Mouse (Mus musculus): ENCODE data around the gene Dnpep. TPM values are rescaled to one million over a fixed set of nuclear protein-coding genes. Genes with fewer than 3 reads are reported as not detected.

Gene Dnpep
- total and polyA plus RNA-seq, 3 experiments, result 35.9 to 59.3 TPM; not detected in 1

GRCm38 (mm10) chr1:75262969-75263951, 54.5 kb downstream of the Dnpep start:
- H3K4me1 ChIP-seq (ENCODE audit: control insufficient read depth in 1 of 2, insufficient read depth in 2 of 2, low read length in 2 of 2), result no peaks in the 10 kb centered on the region
- no peaks in the 10 kb centered on the region for H3K36me3 ChIP-seq (ENCODE audit: control insufficient read depth in 1 of 2, insufficient read depth in 2 of 2, low read length in 2 of 2)
- no peak overlapping the region for H3K9ac ChIP-seq (ENCODE audit: control insufficient read depth, low read depth, low read length, poor library complexity, severe bottlenecking)
- H3K4me3 ChIP-seq (ENCODE audit: control insufficient read depth in 1 of 2, insufficient read depth in 1 of 2, low read depth in 2 of 2, low read length in 2 of 2), result no peak overlapping the region
- no peak overlapping the region for H3K27ac ChIP-seq (ENCODE audit: control insufficient read depth, low read depth, low read length)
- H3K79me2 ChIP-seq (ENCODE audit: control insufficient read depth, insufficient read depth, low read length, poor library complexity), result no peaks in the 10 kb centered on the region
- no peaks in the 10 kb centered on the region for H3K27me3 ChIP-seq (ENCODE audit: control insufficient read depth in 1 of 2, insufficient read depth in 2 of 2, low read length in 2 of 2)
- peak; percentile 70 for DNase-seq (ENCODE audit: low read depth, low spot score)
- TF ChIP-seq SIN3A (IDR thresholded peaks at IDR 0.05; ENCODE audit: low read length) (0 out of 2 replicates have a peak, but pooled peaks have one; percentile 25), TAL1 (IDR thresholded peaks at IDR 0.05; ENCODE audit: low read length) (no peak)
- no peaks in the 10 kb centered on the region for H3K9me3 ChIP-seq (replicated peaks; ENCODE audit: insufficient read depth, low read length)

GRCm38 (mm10) chr1:75261278-75261677, 56.5 kb downstream of the Dnpep start:
- no peaks in the 10 kb centered on the region for H3K36me3 ChIP-seq (ENCODE audit: control insufficient read depth in 1 of 2, insufficient read depth in 2 of 2, low read length in 2 of 2)
- no peak overlapping the region for H3K4me3 ChIP-seq (ENCODE audit: control insufficient read depth in 1 of 2, insufficient read depth in 1 of 2, low read depth in 2 of 2, low read length in 2 of 2)
- no peak overlapping the region for H3K27ac ChIP-seq (ENCODE audit: control insufficient read depth, low read depth, low read length)
- no peaks in the 10 kb centered on the region for H3K4me1 ChIP-seq (ENCODE audit: control insufficient read depth in 1 of 2, insufficient read depth in 2 of 2, low read length in 2 of 2)
- TF ChIP-seq ZMIZ1 (IDR thresholded peaks at IDR 0.05; ENCODE audit: low read depth, low read length), result no peak
- no peak for TF ChIP-seq JUND (IDR thresholded peaks at IDR 0.05; ENCODE audit: low read depth, low read length)
- TF ChIP-seq ZKSCAN1 (IDR thresholded peaks at IDR 0.05; ENCODE audit: low read depth, low read length), result no peak
- TF ChIP-seq POLR2AphosphoS2 (IDR thresholded peaks at IDR 0.05; ENCODE audit: low read length), result no peak
- no peak for TF ChIP-seq MAZ (IDR thresholded peaks at IDR 0.05; ENCODE audit: low read depth, low read length)
- TF ChIP-seq E2F4 (IDR thresholded peaks at IDR 0.05; ENCODE audit: borderline replicate concordance, low read depth, low read length), result no peak
- no peak for TF ChIP-seq NELFE (IDR thresholded peaks at IDR 0.05; ENCODE audit: low read depth, low read length)
- TF ChIP-seq UBTF (IDR thresholded peaks at IDR 0.05; ENCODE audit: borderline replicate concordance, insufficient read depth, low read depth, low read length), result no peak
- no peaks in the 10 kb centered on the region for H3K79me2 ChIP-seq (ENCODE audit: control insufficient read depth, insufficient read depth, low read length, poor library complexity)
- no peak overlapping the region for H3K9ac ChIP-seq (ENCODE audit: control insufficient read depth, low read depth, low read length, poor library complexity, severe bottlenecking)
- no peaks in the 10 kb centered on the region for H3K27me3 ChIP-seq (ENCODE audit: control insufficient read depth in 1 of 2, insufficient read depth in 2 of 2, low read length in 2 of 2)
- DNase-seq (ENCODE audit: low read depth, low spot score), result no peak
- H3K9me3 ChIP-seq (replicated peaks; ENCODE audit: insufficient read depth, low read length), result no peaks in the 10 kb centered on the region

Other genes with a start within 250 kb of the Dnpep start
- gene Nhej1, start 192.8 kb downstream of the Dnpep start, total RNA-seq (2012; rRNA removed), result 1.7 and 2.1 TPM in 2 replicates
- gene Nhej1, start 192.8 kb downstream of the Dnpep start, polyA plus RNA-seq (2012; ENCODE audit: insufficient read depth in 1 of 2, insufficient read length in 2 of 2, low read depth in 1 of 2, low replicate concordance in 2 of 2, missing spikeins in 1 of 2), result 1 to 10 TPM in 1 of 2 experiments, not detected in 1; 5.2 TPM
- gene Slc23a3, start 184.1 kb downstream of the Dnpep start, total RNA-seq (2012; rRNA removed), result 0.08 TPM in 1 of 2 replicates, not detected in the other
- gene Slc23a3, start 184.1 kb downstream of the Dnpep start, polyA plus RNA-seq (2012; ENCODE audit: insufficient read depth in 1 of 2, insufficient read length in 2 of 2, low read depth in 1 of 2, low replicate concordance in 2 of 2, missing spikeins in 1 of 2), result under 1 TPM in 1 of 2 experiments, not detected in 1; 0.15 TPM
- gene Cnppd1, start 175.3 kb downstream of the Dnpep start, total RNA-seq (2012; rRNA removed), result 46.4 and 54.4 TPM in 2 replicates
- gene Cnppd1, start 175.3 kb downstream of the Dnpep start, polyA plus RNA-seq (2012; ENCODE audit: insufficient read depth in 1 of 2, insufficient read length in 2 of 2, low read depth in 1 of 2, low replicate concordance in 2 of 2, missing spikeins in 1 of 2), result 100 to 1,000 TPM in 1 of 2 experiments, 10 to 100 TPM in 1; 70.1 to 314 TPM
- 37.1 and 38.1 TPM in 2 replicates for gene Retreg2, start 175.2 kb downstream of the Dnpep start, total RNA-seq (2012; rRNA removed)
- gene Retreg2, start 175.2 kb downstream of the Dnpep start, polyA plus RNA-seq (2012; ENCODE audit: insufficient read depth in 1 of 2, insufficient read length in 2 of 2, low read depth in 1 of 2, low replicate concordance in 2 of 2, missing spikeins in 1 of 2), result 10 to 100 TPM in 1 of 2 experiments, not detected in 1; 59.2 TPM
- gene Zfand2b, start 149.3 kb downstream of the Dnpep start, total RNA-seq (2012; rRNA removed), result 14.4 and 15.0 TPM in 2 replicates
- gene Zfand2b, start 149.3 kb downstream of the Dnpep start, polyA plus RNA-seq (2012; ENCODE audit: insufficient read depth in 1 of 2, insufficient read length in 2 of 2, low read depth in 1 of 2, low replicate concordance in 2 of 2, missing spikeins in 1 of 2), result 10 to 100 TPM in 1 of 2 experiments, not detected in 1; 18.3 TPM
- gene Abcb6, start 137.6 kb downstream of the Dnpep start, total RNA-seq (2012; rRNA removed), result 79.2 and 84.4 TPM in 2 replicates
- 10 to 100 TPM in 1 of 2 experiments, not detected in 1; 73.5 TPM for gene Abcb6, start 137.6 kb downstream of the Dnpep start, polyA plus RNA-seq (2012; ENCODE audit: insufficient read depth in 1 of 2, insufficient read length in 2 of 2, low read depth in 1 of 2, low replicate concordance in 2 of 2, missing spikeins in 1 of 2)
- 5.5 and 8.1 TPM in 2 replicates for gene Ankzf1, start 125.8 kb downstream of the Dnpep start, total RNA-seq (2012; rRNA removed)
- gene Ankzf1, start 125.8 kb downstream of the Dnpep start, polyA plus RNA-seq (2012; ENCODE audit: insufficient read depth in 1 of 2, insufficient read length in 2 of 2, low read depth in 1 of 2, low replicate concordance in 2 of 2, missing spikeins in 1 of 2), result 10 to 100 TPM in 1 of 2 experiments, not detected in 1; 16.7 TPM
- gene Atg9a, start 125.8 kb downstream of the Dnpep start, total RNA-seq (2012; rRNA removed), result 7.8 and 10.2 TPM in 2 replicates
- gene Atg9a, start 125.8 kb downstream of the Dnpep start, polyA plus RNA-seq (2012; ENCODE audit: insufficient read depth in 1 of 2, insufficient read length in 2 of 2, low read depth in 1 of 2, low replicate concordance in 2 of 2, missing spikeins in 1 of 2), result 10 to 100 TPM in 1 of 2 experiments, not detected in 1; 26.1 TPM
- gene Glb1l, start 107.2 kb downstream of the Dnpep start, total RNA-seq (2012; rRNA removed), result 4.0 and 7.6 TPM in 2 replicates
- 10 to 100 TPM in 1 of 2 experiments, not detected in 1; 13.0 TPM for gene Glb1l, start 107.2 kb downstream of the Dnpep start, polyA plus RNA-seq (2012; ENCODE audit: insufficient read depth in 1 of 2, insufficient read length in 2 of 2, low read depth in 1 of 2, low replicate concordance in 2 of 2, missing spikeins in 1 of 2)
- 83.2 and 110 TPM in 2 replicates for gene Stk16, start 107.2 kb downstream of the Dnpep start, total RNA-seq (2012; rRNA removed)
- 100 to 1,000 TPM in 1 of 2 experiments, not detected in 1; 154 TPM for gene Stk16, start 107.2 kb downstream of the Dnpep start, polyA plus RNA-seq (2012; ENCODE audit: insufficient read depth in 1 of 2, insufficient read length in 2 of 2, low read depth in 1 of 2, low replicate concordance in 2 of 2, missing spikeins in 1 of 2)
- 385 and 396 TPM in 2 replicates for gene Tuba4a, start 98.1 kb downstream of the Dnpep start, total RNA-seq (2012; rRNA removed)
- 100 to 1,000 TPM in 1 of 2 experiments, not detected in 1; 439 TPM for gene Tuba4a, start 98.1 kb downstream of the Dnpep start, polyA plus RNA-seq (2012; ENCODE audit: insufficient read depth in 1 of 2, insufficient read length in 2 of 2, low read depth in 1 of 2, low replicate concordance in 2 of 2, missing spikeins in 1 of 2)
- 0.46 and 0.58 TPM in 2 replicates for gene A630095N17Rik, start 85.9 kb downstream of the Dnpep start, total RNA-seq (2012; rRNA removed)
- gene A630095N17Rik, start 85.9 kb downstream of the Dnpep start, polyA plus RNA-seq (2012; ENCODE audit: insufficient read depth in 1 of 2, insufficient read length in 2 of 2, low read depth in 1 of 2, low replicate concordance in 2 of 2, missing spikeins in 1 of 2), result under 1 TPM in 1 of 2 experiments, not detected in 1; 0.82 TPM
- gene Dnajb2, start 81.6 kb downstream of the Dnpep start, total RNA-seq (2012; rRNA removed), result 10.3 and 12.9 TPM in 2 replicates
- gene Dnajb2, start 81.6 kb downstream of the Dnpep start, polyA plus RNA-seq (2012; ENCODE audit: insufficient read depth in 1 of 2, insufficient read length in 2 of 2, low read depth in 1 of 2, low replicate concordance in 2 of 2, missing spikeins in 1 of 2), result 10 to 100 TPM in 1 of 2 experiments, not detected in 1; 18.9 TPM
- gene Ptprn, start 53.5 kb downstream of the Dnpep start, total RNA-seq (2012; rRNA removed), result not detected in 2 replicates
- under 1 TPM in 1 of 2 experiments, not detected in 1; 0.13 TPM for gene Ptprn, start 53.5 kb downstream of the Dnpep start, polyA plus RNA-seq (2012; ENCODE audit: insufficient read depth in 1 of 2, insufficient read length in 2 of 2, low read depth in 1 of 2, low replicate concordance in 2 of 2, missing spikeins in 1 of 2)
- not detected in 2 replicates for gene Resp18, start 39.6 kb downstream of the Dnpep start, total RNA-seq (2012; rRNA removed)
- not detected for gene Resp18, start 39.6 kb downstream of the Dnpep start, polyA plus RNA-seq (2012; ENCODE audit: insufficient read depth in 1 of 2, insufficient read length in 2 of 2, low read depth in 1 of 2, low replicate concordance in 2 of 2, missing spikeins in 1 of 2)
- 4.6 and 7.2 TPM in 2 replicates for gene Des, start 42.3 kb upstream of the Dnpep start, total RNA-seq (2012; rRNA removed)
- gene Des, start 42.3 kb upstream of the Dnpep start, polyA plus RNA-seq (2012; ENCODE audit: insufficient read depth in 1 of 2, insufficient read length in 2 of 2, low read depth in 1 of 2, low replicate concordance in 2 of 2, missing spikeins in 1 of 2), result 1 to 10 TPM in 1 of 2 experiments, not detected in 1; 7.0 TPM
- gene Speg, start 57.3 kb upstream of the Dnpep start, total RNA-seq (2012; rRNA removed), result 1.7 and 1.8 TPM in 2 replicates
- gene Speg, start 57.3 kb upstream of the Dnpep start, polyA plus RNA-seq (2012; ENCODE audit: insufficient read depth in 1 of 2, insufficient read length in 2 of 2, low read depth in 1 of 2, low replicate concordance in 2 of 2, missing spikeins in 1 of 2), result 1 to 10 TPM in 1 of 2 experiments, not detected in 1; 9.5 TPM
- 63.8 and 65.0 TPM in 2 replicates for gene Gmppa, start 117.9 kb upstream of the Dnpep start, total RNA-seq (2012; rRNA removed)
- 100 to 1,000 TPM in 1 of 2 experiments, not detected in 1; 145 TPM for gene Gmppa, start 117.9 kb upstream of the Dnpep start, polyA plus RNA-seq (2012; ENCODE audit: insufficient read depth in 1 of 2, insufficient read length in 2 of 2, low read depth in 1 of 2, low replicate concordance in 2 of 2, missing spikeins in 1 of 2)
- 0.19 TPM in 1 of 2 replicates, not detected in the other for gene Asic4, start 132.4 kb upstream of the Dnpep start, total RNA-seq (2012; rRNA removed)
- under 1 TPM in 1 of 2 experiments, not detected in 1; 0.18 TPM for gene Asic4, start 132.4 kb upstream of the Dnpep start, polyA plus RNA-seq (2012; ENCODE audit: insufficient read depth in 1 of 2, insufficient read length in 2 of 2, low read depth in 1 of 2, low replicate concordance in 2 of 2, missing spikeins in 1 of 2)
- 23.9 and 32.3 TPM in 2 replicates for gene Chpf, start 161.3 kb upstream of the Dnpep start, total RNA-seq (2012; rRNA removed)
- 10 to 100 TPM in 1 of 2 experiments, not detected in 1; 49.0 TPM for gene Chpf, start 161.3 kb upstream of the Dnpep start, polyA plus RNA-seq (2012; ENCODE audit: insufficient read depth in 1 of 2, insufficient read length in 2 of 2, low read depth in 1 of 2, low replicate concordance in 2 of 2, missing spikeins in 1 of 2)
- gene Tmem198, start 161.5 kb upstream of the Dnpep start, total RNA-seq (2012; rRNA removed), result 0.33 and 0.65 TPM in 2 replicates
- 1 to 10 TPM in 1 of 2 experiments, not detected in 1; 1.4 TPM for gene Tmem198, start 161.5 kb upstream of the Dnpep start, polyA plus RNA-seq (2012; ENCODE audit: insufficient read depth in 1 of 2, insufficient read length in 2 of 2, low read depth in 1 of 2, low replicate concordance in 2 of 2, missing spikeins in 1 of 2)
- 0.08 TPM in 1 of 2 replicates, not detected in the other for gene Obsl1, start 188.5 kb upstream of the Dnpep start, total RNA-seq (2012; rRNA removed)
- gene Obsl1, start 188.5 kb upstream of the Dnpep start, polyA plus RNA-seq (2012; ENCODE audit: insufficient read depth in 1 of 2, insufficient read length in 2 of 2, low read depth in 1 of 2, low replicate concordance in 2 of 2, missing spikeins in 1 of 2), result 1 to 10 TPM in 1 of 2 experiments, not detected in 1; 1.2 TPM
- gene Inha, start 189.1 kb upstream of the Dnpep start, total RNA-seq (2012; rRNA removed), result not detected in 2 replicates
- not detected for gene Inha, start 189.1 kb upstream of the Dnpep start, polyA plus RNA-seq (2012; ENCODE audit: insufficient read depth in 1 of 2, insufficient read length in 2 of 2, low read depth in 1 of 2, low replicate concordance in 2 of 2, missing spikeins in 1 of 2)
- 9.7 and 10.2 TPM in 2 replicates for gene Stk11ip, start 203.5 kb upstream of the Dnpep start, total RNA-seq (2012; rRNA removed)
- gene Stk11ip, start 203.5 kb upstream of the Dnpep start, polyA plus RNA-seq (2012; ENCODE audit: insufficient read depth in 1 of 2, insufficient read length in 2 of 2, low read depth in 1 of 2, low replicate concordance in 2 of 2, missing spikeins in 1 of 2), result 10 to 100 TPM in 1 of 2 experiments, not detected in 1; 29.4 TPM
- not detected in 2 replicates for gene Slc4a3, start 228.3 kb upstream of the Dnpep start, total RNA-seq (2012; rRNA removed)
- gene Slc4a3, start 228.3 kb upstream of the Dnpep start, polyA plus RNA-seq (2012; ENCODE audit: insufficient read depth in 1 of 2, insufficient read length in 2 of 2, low read depth in 1 of 2, low replicate concordance in 2 of 2, missing spikeins in 1 of 2), result not detected

All from MEL (cell line).